Mouse (Mus musculus): ENCODE measurements around the gene Pabpc1l. TPM values are rescaled to one million over a fixed set of nuclear protein-coding genes. Genes with fewer than 3 reads are reported as not detected.

The Pabpc1l gene
- 0.82 and 1.3 TPM in 2 replicates for polyA plus RNA-seq (2015; fragmentation: Nextera tagmentation; extraction: Ambion mirVana)

- 81% methylated on average over 16 of the region's 16 CpGs for WGBS
- no peak within 1 kb of the TSS for H3K4me2 ChIP-seq (replicated peaks)
- H3K9ac ChIP-seq, result no peak within 1 kb of the TSS
- no peak within 1 kb of the TSS for H3K27ac ChIP-seq
- H3K4me3 ChIP-seq (replicated peaks), result no peak within 1 kb of the TSS
- H3K4me1 ChIP-seq (replicated peaks), result no peaks in the 10 kb centered on the region
- H3K27me3 ChIP-seq (replicated peaks), result no peaks in the 10 kb centered on the region
- H3K36me3 ChIP-seq, result no peaks in the 10 kb centered on the region
- H3K9me3 ChIP-seq, result no peaks in the 10 kb centered on the region
- no peak for ATAC-seq
Observed at GRCm38 (mm10) chr2:164025150-164025549, at the start of gene Pabpc1l. Pabpc1l (plus strand) TSS chr2:164025450.

- no peaks in the 10 kb centered on the region for H3K9me3 ChIP-seq
- H3K27ac ChIP-seq, result no peak overlapping the region
- H3K4me2 ChIP-seq (replicated peaks), result no peak overlapping the region
- no peak for ATAC-seq
- no peaks in the 10 kb centered on the region for H3K36me3 ChIP-seq
- H3K9ac ChIP-seq, result no peak overlapping the region
- no peaks in the 10 kb centered on the region for H3K4me1 ChIP-seq (replicated peaks)
- no peaks in the 10 kb centered on the region for H3K27me3 ChIP-seq (replicated peaks)
- no peak overlapping the region for H3K4me3 ChIP-seq (replicated peaks)
- 87% methylated on average over 6 of the region's 7 CpGs for WGBS
Observed at GRCm38 (mm10) chr2:163976448-163976847, 48.8 kb upstream of the Pabpc1l start.

GRCm38 (mm10) chr2:163987233-163987632, 38.0 kb upstream of the Pabpc1l start:
- no peak overlapping the region for H3K4me2 ChIP-seq (replicated peaks)
- 71% methylated on average over 8 of the region's 8 CpGs for WGBS
- no peaks in the 10 kb centered on the region for H3K4me1 ChIP-seq (replicated peaks)
- no peaks in the 10 kb centered on the region for H3K27me3 ChIP-seq (replicated peaks)
- no peaks in the 10 kb centered on the region for H3K9me3 ChIP-seq
- ATAC-seq, result no peak
- no peak overlapping the region for H3K4me3 ChIP-seq (replicated peaks)
- H3K9ac ChIP-seq, result no peak overlapping the region
- H3K36me3 ChIP-seq, result no peaks in the 10 kb centered on the region
- no peak overlapping the region for H3K27ac ChIP-seq

- Histone ChIP-seq H3K36me3 (no peaks in the 10 kb centered on the region), H3K27ac (no peak overlapping the region), H3K4me3 (replicated peaks) (no peak overlapping the region), H3K27me3 (replicated peaks) (no peaks in the 10 kb centered on the region), H3K4me2 (replicated peaks) (no peak overlapping the region), H3K9ac (no peak overlapping the region), H3K9me3 (no peaks in the 10 kb centered on the region), H3K4me1 (replicated peaks) (peaks cover 11% of the 10 kb centered on the region)
- WGBS, result 94% methylated on average over 2 of the region's 2 CpGs
- no peak for ATAC-seq
Observed at GRCm38 (mm10) chr2:163992871-163993270, 32.4 kb upstream of the Pabpc1l start.

GRCm38 (mm10) chr2:163994654-163994976, 30.6 kb upstream of the Pabpc1l start, which contains the start of gene Ywhab:
Ywhab (plus strand) TSS chr2:163994960.
- Histone ChIP-seq H3K9ac (peak within 1 kb of the TSS; percentile 88), H3K4me3 (replicated peaks) (peak within 1 kb of the TSS; percentile 96), H3K4me1 (replicated peaks) (peaks cover 14% of the 10 kb centered on the region), H3K9me3 (no peaks in the 10 kb centered on the region), H3K27me3 (replicated peaks) (no peaks in the 10 kb centered on the region), H3K36me3 (no peaks in the 10 kb centered on the region), H3K27ac (peak within 1 kb of the TSS; percentile 94), H3K4me2 (replicated peaks) (peak within 1 kb of the TSS; percentile 69)
- no peak for ATAC-seq
- 0% methylated on average over 14 of the region's 14 CpGs for WGBS

GRCm38 (mm10) chr2:163994977-163995862, 30.0 kb upstream of the Pabpc1l start:
- peak overlapping the region; percentile 69 for H3K4me2 ChIP-seq (replicated peaks)
- WGBS, result under 1% methylated on average over 79 of the region's 79 CpGs
- peak; percentile 100 for ATAC-seq
- no peaks in the 10 kb centered on the region for H3K9me3 ChIP-seq
- peak overlapping the region; percentile 94 for H3K27ac ChIP-seq
- peaks cover 14% of the 10 kb centered on the region for H3K4me1 ChIP-seq (replicated peaks)
- H3K4me3 ChIP-seq (replicated peaks), result peak overlapping the region; percentile 96
- no peaks in the 10 kb centered on the region for H3K36me3 ChIP-seq
- no peaks in the 10 kb centered on the region for H3K27me3 ChIP-seq (replicated peaks)
- peak overlapping the region; percentile 88 for H3K9ac ChIP-seq

- no peak for ATAC-seq
- Histone ChIP-seq H3K4me2 (replicated peaks) (peak overlapping the region; percentile 69), H3K9ac (peak overlapping the region; percentile 88), H3K27me3 (replicated peaks) (no peaks in the 10 kb centered on the region), H3K9me3 (no peaks in the 10 kb centered on the region), H3K36me3 (no peaks in the 10 kb centered on the region), H3K4me1 (replicated peaks) (peaks cover 14% of the 10 kb centered on the region), H3K27ac (no peak overlapping the region), H3K4me3 (replicated peaks) (peak overlapping the region; percentile 96)
- 64% methylated on average over 6 of the region's 6 CpGs for WGBS
Observed at GRCm38 (mm10) chr2:163996275-163996674, 29.0 kb upstream of the Pabpc1l start.

- WGBS, result 61% methylated on average over 5 of the region's 5 CpGs
- H3K4me3 ChIP-seq (replicated peaks), result no peak overlapping the region
- ATAC-seq, result no peak
Observed at GRCm38 (mm10) chr2:163996899-163997298, 28.4 kb upstream of the Pabpc1l start.

GRCm38 (mm10) chr2:163998981-163999380, 26.3 kb upstream of the Pabpc1l start:
- no peak overlapping the region for H3K27ac ChIP-seq
- H3K4me2 ChIP-seq (replicated peaks), result no peak overlapping the region
- H3K27me3 ChIP-seq (replicated peaks), result no peaks in the 10 kb centered on the region
- peaks cover 17% of the 10 kb centered on the region for H3K4me1 ChIP-seq (replicated peaks)
- H3K9ac ChIP-seq, result no peak overlapping the region
- no peak overlapping the region for H3K4me3 ChIP-seq (replicated peaks)
- H3K36me3 ChIP-seq, result no peaks in the 10 kb centered on the region
- H3K9me3 ChIP-seq, result no peaks in the 10 kb centered on the region
- 86% methylated on average over 6 of the region's 6 CpGs for WGBS
- ATAC-seq, result no peak

More at GRCm38 (mm10) chr2:163996899-163997298, 28.4 kb upstream of the Pabpc1l start:
- no peak overlapping the region for H3K9ac ChIP-seq
- no peak overlapping the region for H3K27ac ChIP-seq
- H3K4me2 ChIP-seq (replicated peaks), result no peak overlapping the region; the same call in 1 of the 2 replicates
- H3K27me3 ChIP-seq (replicated peaks), result no peaks in the 10 kb centered on the region
- H3K4me1 ChIP-seq (replicated peaks), result peaks cover 14% of the 10 kb centered on the region
- H3K9me3 ChIP-seq, result no peaks in the 10 kb centered on the region
- H3K36me3 ChIP-seq, result no peaks in the 10 kb centered on the region

GRCm38 (mm10) chr2:164002637-164003036, 22.6 kb upstream of the Pabpc1l start:
- Histone ChIP-seq H3K9me3 (no peaks in the 10 kb centered on the region), H3K27ac (no peak overlapping the region), H3K4me3 (replicated peaks) (no peak overlapping the region), H3K4me2 (replicated peaks) (no peak overlapping the region), H3K27me3 (replicated peaks) (no peaks in the 10 kb centered on the region), H3K9ac (no peak overlapping the region), H3K36me3 (no peaks in the 10 kb centered on the region), H3K4me1 (replicated peaks) (peaks cover 19% of the 10 kb centered on the region)
- 89% methylated on average over 3 of the region's 3 CpGs for WGBS
- no peak for ATAC-seq

- H3K4me1 ChIP-seq (replicated peaks), result peaks cover 16% of the 10 kb centered on the region
- ATAC-seq, result no peak
- WGBS, result 78% methylated on average over 5 of the region's 5 CpGs
- no peaks in the 10 kb centered on the region for H3K36me3 ChIP-seq
- no peak overlapping the region for H3K9ac ChIP-seq
- no peak overlapping the region for H3K4me2 ChIP-seq (replicated peaks)
- no peaks in the 10 kb centered on the region for H3K9me3 ChIP-seq
- no peaks in the 10 kb centered on the region for H3K27me3 ChIP-seq (replicated peaks)
- H3K27ac ChIP-seq, result no peak overlapping the region
- no peak overlapping the region for H3K4me3 ChIP-seq (replicated peaks)
Observed at GRCm38 (mm10) chr2:164004503-164004902, 20.7 kb upstream of the Pabpc1l start.

- ATAC-seq, result peak; percentile 69
- H3K4me2 ChIP-seq (replicated peaks), result peak overlapping the region; percentile 33; the same call in 1 of the 2 replicates
Observed at GRCm38 (mm10) chr2:164006932-164007331, 18.3 kb upstream of the Pabpc1l start.

GRCm38 (mm10) chr2:164007547-164007946, 17.7 kb upstream of the Pabpc1l start:
- no peaks in the 10 kb centered on the region for H3K36me3 ChIP-seq
- peaks cover 16% of the 10 kb centered on the region for H3K4me1 ChIP-seq (replicated peaks)
- 90% methylated on average over 8 of the region's 8 CpGs for WGBS
- no peaks in the 10 kb centered on the region for H3K9me3 ChIP-seq
- no peak for ATAC-seq
- H3K9ac ChIP-seq, result no peak overlapping the region
- no peak overlapping the region for H3K27ac ChIP-seq
- H3K4me3 ChIP-seq (replicated peaks), result no peak overlapping the region
- no peaks in the 10 kb centered on the region for H3K27me3 ChIP-seq (replicated peaks)
- no peak overlapping the region for H3K4me2 ChIP-seq (replicated peaks)

More at GRCm38 (mm10) chr2:164006932-164007331, 18.3 kb upstream of the Pabpc1l start:
- H3K27me3 ChIP-seq (replicated peaks), result no peaks in the 10 kb centered on the region
- no peak overlapping the region for H3K4me3 ChIP-seq (replicated peaks)
- no peaks in the 10 kb centered on the region for H3K9me3 ChIP-seq
- 60% methylated on average over 10 of the region's 10 CpGs for WGBS
- no peak overlapping the region for H3K9ac ChIP-seq
- peak overlapping the region; percentile 71; the same call in 1 of the 2 replicates for H3K27ac ChIP-seq
- H3K36me3 ChIP-seq, result no peaks in the 10 kb centered on the region
- peaks cover 16% of the 10 kb centered on the region for H3K4me1 ChIP-seq (replicated peaks)
